Mouse (Mus musculus): ENCODE measurements around the gene Zdhhc19.

GRCm38 (mm10) chr16:32502621-32503335 is 6.7 kb downstream of the Zdhhc19 start:
- TF ChIP-seq CTCF (IDR thresholded peaks at IDR 0.05; ENCODE audit: borderline replicate concordance, insufficient read depth, low read depth, low read length) (no peak), POLR2A (IDR thresholded peaks at IDR 0.05; ENCODE audit: borderline replicate concordance, insufficient read depth, low read length) (no peak)

Data from cerebellum, adult 2 months (tissue).